Mouse (Mus musculus) colon, adult 2 months (tissue): Measurements from ENCODE around the gene Slc52a3. TPM values are rescaled to one million over a fixed set of nuclear protein-coding genes. Genes with fewer than 3 reads are reported as not detected.

Experiments
- polyA plus RNA-seq: library from polyadenylated mRNA; depleted of rRNA; stranded (reverse); fragments of >200 nt; gene quantifications from 2 replicates; pipeline ENCODE4 v1.2.3, GENCODE M21; 2012; rRNA removed

The Slc52a3 gene
- polyA plus RNA-seq, result 51.0 and 66.3 TPM in 2 replicates

DNA sequence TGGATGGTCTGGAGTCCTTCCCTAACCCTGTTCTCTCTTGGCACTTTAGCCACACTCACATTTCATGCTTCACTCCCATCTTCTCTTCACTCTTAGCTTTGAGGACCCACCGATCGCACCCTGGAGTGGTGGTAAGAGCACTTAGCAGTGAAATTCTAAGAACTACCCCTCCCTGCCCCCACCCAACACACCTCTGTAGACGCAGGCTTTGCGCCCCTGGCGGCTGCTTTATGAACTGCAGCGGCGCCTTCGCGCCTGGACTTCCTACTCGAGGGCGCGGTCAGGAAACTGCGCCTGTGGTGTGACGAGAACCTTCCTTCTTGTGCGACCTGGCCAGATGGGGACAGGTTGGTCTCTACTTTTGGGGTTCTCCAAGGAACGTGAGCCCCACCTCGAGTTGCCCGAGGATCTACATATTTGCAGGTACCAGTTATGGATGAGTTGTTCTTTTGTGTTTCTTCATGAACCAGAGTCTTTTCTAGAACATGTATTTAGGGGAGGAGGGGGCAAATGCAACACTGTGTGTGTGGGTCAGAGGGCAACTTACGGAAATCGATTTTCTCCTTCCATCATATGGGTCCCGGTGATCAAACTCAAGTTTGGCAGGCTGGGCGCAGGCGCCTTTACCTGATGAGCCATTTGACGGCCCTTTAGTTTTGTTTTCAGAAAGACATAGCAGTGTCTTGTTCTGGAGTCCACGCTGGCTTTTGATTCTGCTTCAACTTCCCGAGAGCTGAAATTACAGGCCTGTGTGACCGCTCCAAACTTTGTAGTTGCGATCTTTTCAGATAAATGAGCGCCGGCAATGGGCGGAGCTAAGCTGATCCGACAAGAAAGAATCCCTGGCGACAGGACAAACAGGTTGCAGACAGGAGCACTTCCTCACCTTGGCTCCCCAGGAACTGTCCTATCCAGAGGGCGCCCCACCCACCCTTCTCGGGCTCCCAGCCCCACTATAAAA lies at the start of gene Slc52a3:
Gene Slc52a3, plus strand, starts transcription at position 283 of the 961 bp plus-strand sequence.

DNA sequence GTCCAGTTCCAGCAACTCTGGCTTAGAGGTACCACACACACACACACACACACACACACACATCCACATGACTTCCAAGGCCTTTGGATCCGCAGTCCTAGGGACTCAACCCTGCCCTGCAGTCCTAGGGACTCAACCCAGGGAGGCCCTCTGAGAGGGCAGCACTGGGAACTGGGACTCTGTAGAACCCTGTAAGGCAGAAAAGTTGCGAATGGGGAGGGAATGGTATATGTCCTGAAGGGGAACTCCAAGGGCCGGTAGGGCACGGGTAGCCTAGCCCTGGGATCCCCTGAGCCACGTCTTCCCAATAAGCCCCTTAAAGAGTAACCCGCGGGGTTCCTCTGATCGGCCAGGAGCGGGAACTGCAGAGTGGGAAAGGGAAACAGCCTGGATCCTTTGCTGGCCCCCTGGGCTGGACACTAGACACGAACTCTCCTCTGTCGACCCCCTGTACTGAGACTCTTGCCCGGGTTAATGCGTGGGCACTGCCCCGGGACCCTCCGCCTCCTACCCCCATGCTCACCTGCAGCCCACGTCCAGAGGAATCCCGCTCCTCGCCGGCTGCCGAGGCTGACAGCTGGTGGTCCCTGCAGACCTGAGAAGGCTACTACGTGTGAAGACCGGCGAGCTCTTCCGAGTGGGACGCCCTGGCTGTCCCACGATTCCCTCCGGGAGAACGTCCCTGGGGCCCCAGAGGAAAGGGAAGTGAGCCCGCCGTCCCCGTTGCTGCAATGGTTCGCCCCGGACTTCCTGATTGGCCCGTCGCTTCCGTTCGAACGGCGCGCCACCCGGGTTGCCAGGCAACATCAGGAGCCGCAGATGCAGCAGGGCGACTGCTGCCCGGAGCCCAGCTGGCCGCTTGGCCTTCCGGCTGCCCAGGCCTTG lies 16.6 kb upstream of the Slc52a3 start, which contains the start of gene Fam110a:
Gene Fam110a, minus strand, starts transcription at position 750 of the 885 bp plus-strand sequence.

Other genes with a start within 250 kb of the Slc52a3 start
- gene Rspo4, start 153.6 kb upstream of the Slc52a3 start, polyA plus RNA-seq, result not detected in 2 replicates
- 1.8 and 2.4 TPM in 2 replicates for gene Angpt4, start 85.3 kb upstream of the Slc52a3 start, polyA plus RNA-seq
- gene Fam110a, start 16.3 kb upstream of the Slc52a3 start, polyA plus RNA-seq, result 23.9 and 24.5 TPM in 2 replicates
- 0.09 TPM in 1 of 2 replicates, not detected in the other for gene Scrt2, start 85.0 kb downstream of the Slc52a3 start, polyA plus RNA-seq
- gene Srxn1, start 109.0 kb downstream of the Slc52a3 start, polyA plus RNA-seq, result 200 and 254 TPM in 2 replicates
- gene Tcf15, start 147.1 kb downstream of the Slc52a3 start, polyA plus RNA-seq, result 9.3 and 9.6 TPM in 2 replicates
- gene Csnk2a1, start 230.3 kb downstream of the Slc52a3 start, polyA plus RNA-seq, result 12.2 and 13.8 TPM in 2 replicates